ENCODE assay signal across 8 mouse cellular contexts in genomic region chr2:30773313-30774005, GRCm38 (mm10). TPM values are rescaled to one million over a fixed set of nuclear protein-coding genes. Genes with fewer than 3 reads are reported as not detected.
A peak's percentile ranks its signal among the peaks of the same experiment; 100 is the strongest.
DNase-seq lines count a peak whose midpoint lies in the region; ATAC-seq and TF ChIP-seq lines count a peak whose summit lies in the region.

No protein-coding gene starts in this region.

- no peak for TF ChIP-seq EP300 in lung, postnatal 0 days (IDR thresholded peaks at IDR 0.05)

- peak overlapping the region; percentile 80 for H3K27ac ChIP-seq in lung, postnatal 0 days (ENCODE audit: low read length)
- H3K27ac ChIP-seq in heart, embryonic 14.5 days (replicated peaks in 1 of 2; ENCODE audit: control insufficient read depth in 1 of 2, insufficient read depth in 1 of 2, low read depth in 2 of 2, low read length in 2 of 2): peak overlapping the region; percentile 77 to 92
- H3K27ac ChIP-seq in kidney, postnatal 0 days: peak overlapping the region; percentile 94
- H3K27ac ChIP-seq in neural tube, embryonic 15.5 days (replicated peaks): peak overlapping the region; percentile 84; the same call in 1 of the 2 replicates

- WGBS in lung, postnatal 0 days: 65% methylated on average over 8 of the region's 8 CpGs
- 63% methylated on average over 8 of the region's 8 CpGs for WGBS in lung, adult 2 months
- WGBS in heart, embryonic 14.5 days: 74% methylated on average over 8 of the region's 8 CpGs
- WGBS in kidney, postnatal 0 days: 72% methylated on average over 8 of the region's 8 CpGs
- 82% methylated on average over 8 of the region's 8 CpGs for WGBS in neural tube, embryonic 15.5 days

- H3K4me1 ChIP-seq in lung, postnatal 0 days (ENCODE audit: insufficient read depth, low read depth, low read length): peaks cover 15% of the 10 kb centered on the region
- peaks cover 15% of the 10 kb centered on the region for H3K4me1 ChIP-seq in lung, adult 2 months (ENCODE audit: control insufficient read depth, insufficient read depth, low read length)
- H3K4me1 ChIP-seq in heart, embryonic 14.5 days (ENCODE audit: control insufficient read depth in 2 of 2, insufficient read depth in 2 of 2, low read length in 2 of 2): peaks cover 21 to 30% of the 10 kb centered on the region in 2 experiments
- H3K4me1 ChIP-seq in kidney, postnatal 0 days (replicated peaks; ENCODE audit: insufficient read depth, low read length): peaks cover 26% of the 10 kb centered on the region
- peaks cover 26% of the 10 kb centered on the region for H3K4me1 ChIP-seq in neural tube, embryonic 15.5 days

- no peaks in the 10 kb centered on the region for H3K36me3 ChIP-seq in lung, postnatal 0 days (ENCODE audit: insufficient read depth, low read length)
- H3K36me3 ChIP-seq in heart, embryonic 14.5 days (ENCODE audit: control insufficient read depth, insufficient read depth, low read length): no peaks in the 10 kb centered on the region
- no peaks in the 10 kb centered on the region for H3K36me3 ChIP-seq in kidney, postnatal 0 days (ENCODE audit: insufficient read depth, low read length)
- H3K36me3 ChIP-seq in neural tube, embryonic 15.5 days: no peaks in the 10 kb centered on the region

- no peaks in the 10 kb centered on the region for H3K9me3 ChIP-seq in lung, postnatal 0 days (ENCODE audit: low read length)
- no peaks in the 10 kb centered on the region for H3K9me3 ChIP-seq in heart, embryonic 14.5 days (ENCODE audit: control insufficient read depth, low read length)
- H3K9me3 ChIP-seq in kidney, postnatal 0 days (replicated peaks; ENCODE audit: low read length): no peaks in the 10 kb centered on the region
- no peaks in the 10 kb centered on the region for H3K9me3 ChIP-seq in neural tube, embryonic 15.5 days (replicated peaks)

- H3K27me3 ChIP-seq in lung, postnatal 0 days (replicated peaks; ENCODE audit: insufficient read depth, low read length): no peaks in the 10 kb centered on the region
- no peaks in the 10 kb centered on the region for H3K27me3 ChIP-seq in heart, embryonic 14.5 days (ENCODE audit: control insufficient read depth, insufficient read depth, low read length)
- no peaks in the 10 kb centered on the region for H3K27me3 ChIP-seq in kidney, postnatal 0 days (ENCODE audit: insufficient read depth, low read length)
- no peaks in the 10 kb centered on the region for H3K27me3 ChIP-seq in neural tube, embryonic 15.5 days (replicated peaks)

- H3K9ac ChIP-seq in lung, postnatal 0 days (replicated peaks; ENCODE audit: low read depth): no peak overlapping the region
- H3K9ac ChIP-seq in heart, embryonic 14.5 days (ENCODE audit: low read length): no peak overlapping the region
- 0 out of 2 replicates have a peak overlapping the region, but pooled peaks have one; percentile 6 for H3K9ac ChIP-seq in kidney, postnatal 0 days (ENCODE audit: low read depth, low read length)
- H3K9ac ChIP-seq in neural tube, embryonic 15.5 days (replicated peaks): no peak overlapping the region

- no peak for TF ChIP-seq CTCF in lung, postnatal 0 days (IDR thresholded peaks at IDR 0.05)
- no peak for TF ChIP-seq CTCF in lung, adult 2 months (IDR thresholded peaks at IDR 0.05; ENCODE audit: insufficient read depth, low read length)
- TF ChIP-seq CTCF in kidney, postnatal 0 days (IDR thresholded peaks at IDR 0.05; ENCODE audit: low read depth): 0 out of 2 replicates have a peak, but pooled peaks have one; percentile 1

- no peak overlapping the region for H3K4me2 ChIP-seq in lung, postnatal 0 days (replicated peaks; ENCODE audit: low read depth, low read length)
- no peak overlapping the region for H3K4me2 ChIP-seq in heart, embryonic 14.5 days (ENCODE audit: low read length)
- H3K4me2 ChIP-seq in kidney, postnatal 0 days (ENCODE audit: low read length): no peak overlapping the region
- no peak overlapping the region for H3K4me2 ChIP-seq in neural tube, embryonic 15.5 days

- ATAC-seq in lung, postnatal 0 days: no peak
- no peak for ATAC-seq in heart, embryonic 14.5 days (ENCODE audit: insufficient number of reproducible peaks, insufficient read depth, low FRiP score, low read depth)
- ATAC-seq in kidney, postnatal 0 days (replicated peaks; ENCODE audit: low FRiP score, low read depth): no peak
- ATAC-seq in neural tube, embryonic 15.5 days (ENCODE audit: low FRiP score): no peak

- no peak for DNase-seq in lung, postnatal 0 days (ENCODE audit: low spot score)
- no peak for DNase-seq in lung, adult 2 months
- no peak for DNase-seq in kidney, postnatal 0 days (ENCODE audit: low spot score)
- no peak for DNase-seq in urinary bladder, adult 18-20 months (ENCODE audit: low spot score in 2 of 2)
- no peak for DNase-seq in frontal cortex, postnatal 10 days (ENCODE audit: low spot score in 2 of 2)
- no peak for DNase-seq in left cerebral cortex, adult 9 months (ENCODE audit: low spot score in 2 of 2)

- H3K4me3 ChIP-seq in lung, postnatal 0 days (ENCODE audit: low read depth, low read length): no peak overlapping the region
- no peak overlapping the region for H3K4me3 ChIP-seq in lung, adult 2 months (replicated peaks; ENCODE audit: extremely low read depth, low read depth, low read length)
- no peak overlapping the region for H3K4me3 ChIP-seq in heart, embryonic 14.5 days (ENCODE audit: control insufficient read depth in 1 of 2, insufficient read depth in 1 of 2, low read depth in 1 of 2, low read length in 2 of 2)
- no peak overlapping the region for H3K4me3 ChIP-seq in kidney, postnatal 0 days (replicated peaks; ENCODE audit: low read depth, low read length)
- no peak overlapping the region for H3K4me3 ChIP-seq in neural tube, embryonic 15.5 days (replicated peaks)

- TF ChIP-seq POLR2A in lung, adult 2 months (IDR thresholded peaks at IDR 0.05; ENCODE audit: borderline replicate concordance, extremely low read depth, low read depth, low read length): no peak

RNA-seq across cellular contexts. Expression of gene 1700001O22Rik, which starts 30.0 kb away (rescaled TPM):
- polyA plus RNA-seq in lung, postnatal 0 days (2015; fragmentation: Nextera tagmentation; extraction: Ambion mirVana): 0.47 and 0.94 TPM in 2 replicates
- polyA plus RNA-seq in lung, adult 2 months (2012; rRNA removed): 1.8 and 2.2 TPM in 2 replicates
- 1.8 and 2.1 TPM in 2 replicates for polyA plus RNA-seq in heart, embryonic 14.5 days (2014; fragmentation: Nextera tagmentation; extraction: Ambion mirVana)
- polyA plus RNA-seq in kidney, postnatal 0 days (2015; fragmentation: Nextera tagmentation; extraction: Ambion mirVana): 4.6 TPM in 2 replicates
- polyA plus RNA-seq in neural tube, embryonic 15.5 days (2015; fragmentation: Nextera tagmentation; extraction: Ambion mirVana): 1.5 and 2.2 TPM in 2 replicates

RNA-seq across cellular contexts. Expression of gene Ntmt1, which starts 34.2 kb away (rescaled TPM):
- polyA plus RNA-seq in lung, postnatal 0 days (2015; fragmentation: Nextera tagmentation; extraction: Ambion mirVana): 49.4 and 50.7 TPM in 2 replicates
- polyA plus RNA-seq in lung, adult 2 months (2012; rRNA removed): 20.2 and 23.4 TPM in 2 replicates
- polyA plus RNA-seq in heart, embryonic 14.5 days (2014; fragmentation: Nextera tagmentation; extraction: Ambion mirVana): 84.2 and 84.9 TPM in 2 replicates
- 77.4 and 81.4 TPM in 2 replicates for polyA plus RNA-seq in kidney, postnatal 0 days (2015; fragmentation: Nextera tagmentation; extraction: Ambion mirVana)
- polyA plus RNA-seq in neural tube, embryonic 15.5 days (2015; fragmentation: Nextera tagmentation; extraction: Ambion mirVana): 92.6 and 107 TPM in 2 replicates

RNA-seq across cellular contexts. Expression of gene Asb6, which starts 56.7 kb away (rescaled TPM):
- polyA plus RNA-seq in lung, postnatal 0 days (2015; fragmentation: Nextera tagmentation; extraction: Ambion mirVana): 24.9 and 26.1 TPM in 2 replicates
- 42.0 and 44.8 TPM in 2 replicates for polyA plus RNA-seq in lung, adult 2 months (2012; rRNA removed)
- polyA plus RNA-seq in heart, embryonic 14.5 days (2014; fragmentation: Nextera tagmentation; extraction: Ambion mirVana): 16.7 and 17.8 TPM in 2 replicates
- 26.1 and 26.9 TPM in 2 replicates for polyA plus RNA-seq in kidney, postnatal 0 days (2015; fragmentation: Nextera tagmentation; extraction: Ambion mirVana)
- 40.7 and 44.0 TPM in 2 replicates for polyA plus RNA-seq in neural tube, embryonic 15.5 days (2015; fragmentation: Nextera tagmentation; extraction: Ambion mirVana)
